Mouse (Mus musculus): ENCODE data around the gene Sugp2.

DNA sequence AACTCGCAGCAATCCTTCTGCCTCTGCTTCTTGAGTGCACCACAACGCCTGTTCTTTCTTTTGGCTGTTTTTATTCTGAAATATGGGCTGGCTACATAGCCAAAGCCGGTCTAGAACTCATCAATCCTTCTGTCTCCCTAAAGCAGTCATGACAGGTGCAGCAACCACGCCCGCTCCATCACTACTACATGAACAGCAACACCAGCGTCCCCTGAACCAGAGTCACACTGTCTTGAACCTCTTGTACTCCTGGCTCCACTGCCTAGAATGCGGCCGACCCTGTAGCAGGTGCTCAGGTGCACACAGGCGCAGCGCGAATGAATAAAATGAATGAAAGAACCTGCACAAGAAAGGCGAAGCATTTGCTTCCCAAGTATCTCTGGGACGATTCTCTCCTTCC is 420 bp upstream of the Sugp2 start:
- no peak for TF ChIP-seq CTCF (IDR thresholded peaks at IDR 0.05; ENCODE audit: low read depth)
- TF ChIP-seq EP300 (IDR thresholded peaks at IDR 0.05; ENCODE audit: low read depth): no peak

Measured in liver, postnatal 0 days (tissue).